Mouse (Mus musculus): ENCODE measurements at regions not wholly inside any gene's neighbourhood (a gene's known extent, or its start where the extent isn't known, plus 50 kb on each side); places are given as distances from the start of the nearest gene placed in this dataset.
"Not testable (repeated sequence)": the region's sequence is repeated elsewhere in the genome, so short reads cannot be mapped to it uniquely, and the experiment has no call there.

DNA sequence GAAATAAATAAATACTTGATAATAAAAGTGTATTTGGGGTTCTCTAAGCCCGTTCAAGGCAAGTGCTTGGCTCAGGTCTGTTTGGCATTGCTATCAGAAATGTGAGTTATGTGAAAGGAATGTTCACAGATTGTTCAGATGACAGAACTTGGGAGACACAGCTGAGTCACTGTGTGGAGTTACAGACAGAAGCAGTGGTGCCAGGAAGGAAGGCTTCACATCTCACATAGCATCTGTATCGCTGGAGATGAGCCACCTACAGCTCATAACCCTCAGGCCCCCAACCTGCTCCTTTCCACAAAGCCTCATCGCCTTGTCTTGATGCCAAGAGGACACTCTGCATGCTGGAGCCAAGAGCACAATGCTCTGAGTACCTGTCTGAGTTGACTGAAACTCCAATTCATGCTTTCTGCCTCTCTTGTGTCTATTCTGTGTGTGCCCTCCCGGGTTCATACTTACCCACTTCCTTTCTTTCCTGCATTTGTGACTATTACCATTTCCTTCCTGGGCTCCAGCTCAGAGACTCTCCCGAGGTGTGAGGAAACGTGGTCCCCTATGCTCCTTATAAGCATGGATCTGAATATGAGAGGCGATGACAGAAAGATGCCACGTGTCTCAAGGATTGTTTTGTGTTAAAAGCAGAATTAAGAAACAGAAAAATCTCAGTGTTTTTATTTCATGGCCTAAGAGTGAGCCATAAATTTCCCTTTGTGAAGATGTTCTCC lies 79.6 kb downstream of the Cd24a start:
- ATAC-seq (replicated peaks; ENCODE audit: low FRiP score): no peak
- WGBS: 82% methylated on average over 8 of the region's 8 CpGs
- no peaks in the 10 kb centered on the region for H3K36me3 ChIP-seq
- peaks cover 20% of the 10 kb centered on the region for H3K4me1 ChIP-seq
- no peaks in the 10 kb centered on the region for H3K9me3 ChIP-seq (replicated peaks)
- no peak overlapping the region for H3K4me3 ChIP-seq (replicated peaks)
- H3K27ac ChIP-seq: no peak overlapping the region
- H3K9ac ChIP-seq: no peak overlapping the region
- H3K4me2 ChIP-seq: no peak overlapping the region
- H3K27me3 ChIP-seq: no peaks in the 10 kb centered on the region

DNA sequence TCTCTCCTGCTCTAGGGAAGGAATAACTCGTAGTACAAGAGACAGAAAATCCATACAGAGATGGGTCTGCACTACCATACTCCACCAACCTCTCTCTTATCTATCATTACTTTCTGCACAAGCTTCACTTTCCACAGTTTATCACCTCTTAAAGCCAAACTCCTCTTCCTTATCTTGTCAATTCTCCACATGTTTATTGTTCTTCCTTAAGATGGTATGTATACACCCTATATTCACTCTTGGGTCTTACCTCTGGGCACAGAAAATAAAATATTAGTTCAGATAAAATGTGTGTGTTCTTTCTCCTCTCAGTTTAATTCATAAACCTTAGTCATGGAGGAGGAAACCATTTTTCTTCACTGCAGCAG lies 80.1 kb downstream of the Cd24a start:
- no peaks in the 10 kb centered on the region for H3K36me3 ChIP-seq
- ATAC-seq (replicated peaks; ENCODE audit: low FRiP score): no peak
- H3K27me3 ChIP-seq: no peaks in the 10 kb centered on the region
- WGBS: 87% methylated on average over 1 of the region's 1 CpGs
- H3K27ac ChIP-seq: no peak overlapping the region
- no peak overlapping the region for H3K9ac ChIP-seq
- H3K4me2 ChIP-seq: no peak overlapping the region
- H3K4me3 ChIP-seq (replicated peaks): no peak overlapping the region
- no peaks in the 10 kb centered on the region for H3K9me3 ChIP-seq (replicated peaks)
- peaks cover 20% of the 10 kb centered on the region for H3K4me1 ChIP-seq

DNA sequence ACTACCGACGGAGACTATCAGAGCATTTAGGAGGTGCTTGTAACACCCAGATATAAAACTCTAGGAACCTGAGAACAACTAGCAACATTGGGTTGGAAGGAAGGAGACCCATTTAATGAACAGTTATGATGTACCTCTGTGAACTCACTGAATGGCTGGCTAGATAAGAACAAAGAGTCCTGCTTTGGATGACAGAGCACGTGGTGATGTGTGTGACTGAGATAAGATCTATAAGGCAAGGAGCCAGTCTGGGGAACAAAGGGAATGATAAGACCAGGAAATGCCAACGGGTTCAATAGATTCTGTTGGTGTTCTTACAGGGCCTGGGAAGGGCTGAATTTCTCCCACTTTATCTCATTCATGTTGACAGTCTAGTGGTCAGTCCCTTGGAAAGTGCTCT lies 86.8 kb downstream of the Cd24a start:
- ATAC-seq (replicated peaks; ENCODE audit: low FRiP score): no peak
- Histone ChIP-seq H3K4me2 (no peak overlapping the region), H3K9me3 (replicated peaks) (no peaks in the 10 kb centered on the region), H3K36me3 (no peaks in the 10 kb centered on the region), H3K27me3 (no peaks in the 10 kb centered on the region), H3K4me3 (replicated peaks) (no peak overlapping the region), H3K9ac (no peak overlapping the region), H3K27ac (no peak overlapping the region), H3K4me1 (peaks cover 31% of the 10 kb centered on the region)
- 63% methylated on average over 4 of the region's 4 CpGs for WGBS

DNA sequence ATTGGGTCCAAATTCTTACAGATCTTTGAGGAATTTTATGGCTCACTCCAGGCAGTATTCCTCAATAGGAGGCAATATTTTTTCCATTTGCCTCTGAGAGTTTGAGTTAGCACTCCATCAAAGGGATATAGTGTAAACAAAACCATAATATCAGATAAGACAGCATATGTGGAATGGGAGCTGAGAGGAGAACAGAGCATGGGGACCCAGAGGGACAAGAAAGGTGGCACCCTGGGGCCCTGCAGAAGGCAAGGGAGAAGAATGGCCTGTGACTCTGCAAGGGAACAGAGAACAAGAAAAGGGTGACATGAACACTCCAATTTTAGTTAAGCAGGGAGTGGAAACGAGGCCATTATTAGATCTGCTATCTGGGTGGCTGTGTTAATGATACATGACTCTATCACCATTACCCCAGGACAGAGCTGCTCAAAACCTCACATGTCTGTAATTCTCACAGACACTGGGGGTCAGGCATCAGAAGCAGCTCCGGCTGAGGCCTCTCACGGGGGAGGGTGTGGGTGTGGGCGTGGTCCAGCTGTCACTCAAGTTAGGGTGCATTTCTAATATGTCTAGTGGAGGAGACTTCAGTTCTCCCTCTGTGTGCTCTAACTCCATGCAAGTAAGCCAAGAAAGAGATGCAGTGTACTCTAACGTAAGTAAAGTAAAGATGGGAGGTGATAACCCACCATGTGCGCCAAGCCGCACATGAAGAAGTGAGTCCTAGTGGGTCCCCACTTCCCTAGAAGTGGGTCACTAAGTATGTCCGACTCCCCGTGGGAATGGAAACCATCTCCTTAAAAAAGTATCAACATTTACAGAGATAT lies 88.4 kb downstream of the Cd24a start:
- 67% methylated on average over 9 of the region's 9 CpGs for WGBS
- Histone ChIP-seq H3K27me3 (no peaks in the 10 kb centered on the region), H3K27ac (no peak overlapping the region), H3K36me3 (no peaks in the 10 kb centered on the region), H3K9me3 (replicated peaks) (no peaks in the 10 kb centered on the region), H3K4me3 (replicated peaks) (no peak overlapping the region), H3K4me1 (peaks cover 35% of the 10 kb centered on the region), H3K4me2 (no peak overlapping the region), H3K9ac (no peak overlapping the region)
- no peak for ATAC-seq (replicated peaks; ENCODE audit: low FRiP score)

DNA sequence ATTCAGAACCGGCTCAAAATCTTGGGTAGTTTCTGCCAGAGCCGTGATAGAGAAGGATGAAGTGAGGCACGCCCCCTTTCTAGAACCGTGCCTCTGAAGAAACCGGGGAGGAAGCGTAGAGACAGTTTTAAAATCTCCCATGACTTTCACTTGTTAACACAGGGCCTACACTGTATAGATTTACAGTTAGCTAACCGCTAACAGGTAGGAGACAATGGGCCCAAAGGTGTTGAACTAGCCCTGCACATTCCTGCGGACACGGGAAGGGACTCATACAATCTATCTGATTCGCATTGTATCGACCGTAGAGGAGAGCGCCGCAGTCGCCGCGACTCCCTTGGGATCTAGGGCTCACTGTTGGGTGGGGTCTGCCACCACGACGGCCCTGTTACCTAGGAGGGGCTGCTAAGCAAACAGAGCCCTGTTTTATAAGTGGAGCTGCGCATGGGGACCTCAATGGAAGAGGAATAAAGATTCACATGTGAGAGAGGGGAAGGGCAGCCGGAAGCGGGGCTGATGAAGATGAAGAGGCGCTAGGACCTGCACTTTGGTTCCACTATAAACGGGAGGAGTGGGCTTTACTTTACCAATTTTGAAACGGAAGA lies 89.1 kb downstream of the Cd24a start:
- no peak for ATAC-seq (replicated peaks; ENCODE audit: low FRiP score)
- Histone ChIP-seq H3K4me3 (replicated peaks) (no peak overlapping the region), H3K27me3 (no peaks in the 10 kb centered on the region), H3K4me2 (peak overlapping the region; percentile 36), H3K9me3 (replicated peaks) (no peaks in the 10 kb centered on the region), H3K4me1 (peaks cover 37% of the 10 kb centered on the region), H3K27ac (no peak overlapping the region), H3K9ac (no peak overlapping the region), H3K36me3 (no peaks in the 10 kb centered on the region)
- WGBS: 63% methylated on average over 25 of the region's 25 CpGs

GRCm38 (mm10) chr10:43667732-43668247 lies 89.7 kb downstream of the Cd24a start:
- Histone ChIP-seq H3K36me3 (no peaks in the 10 kb centered on the region), H3K4me2 (peak overlapping the region; percentile 36; the same call in 1 of the 2 replicates), H3K4me1 (peaks cover 43% of the 10 kb centered on the region), H3K4me3 (replicated peaks) (no peak overlapping the region), H3K9me3 (replicated peaks) (no peaks in the 10 kb centered on the region), H3K9ac (no peak overlapping the region), H3K27ac (no peak overlapping the region), H3K27me3 (no peaks in the 10 kb centered on the region)
- ATAC-seq (replicated peaks; ENCODE audit: low FRiP score): no peak
- WGBS: 55% methylated on average over 11 of the region's 11 CpGs

GRCm38 (mm10) chr10:43669471-43669870 lies 91.4 kb downstream of the Cd24a start:
- H3K4me1 ChIP-seq: peaks cover 48% of the 10 kb centered on the region
- no peak overlapping the region for H3K4me3 ChIP-seq (replicated peaks)
- H3K27me3 ChIP-seq: no peaks in the 10 kb centered on the region
- no peak overlapping the region for H3K9ac ChIP-seq
- WGBS: 77% methylated on average over 5 of the region's 5 CpGs
- no peaks in the 10 kb centered on the region for H3K36me3 ChIP-seq
- ATAC-seq (replicated peaks; ENCODE audit: low FRiP score): no peak
- H3K9me3 ChIP-seq (replicated peaks): no peaks in the 10 kb centered on the region
- no peak overlapping the region for H3K27ac ChIP-seq
- H3K4me2 ChIP-seq: no peak overlapping the region

- H3K4me2 ChIP-seq: no peak overlapping the region
- no peaks in the 10 kb centered on the region for H3K9me3 ChIP-seq (replicated peaks)
- H3K4me3 ChIP-seq (replicated peaks): no peak overlapping the region
- H3K27me3 ChIP-seq: no peaks in the 10 kb centered on the region
- ATAC-seq (replicated peaks; ENCODE audit: low FRiP score): no peak; the same call in 1 of the 2 replicates
- no peak overlapping the region for H3K27ac ChIP-seq
- H3K9ac ChIP-seq: no peak overlapping the region
- peaks cover 49% of the 10 kb centered on the region for H3K4me1 ChIP-seq
- 76% methylated on average over 1 of the region's 1 CpGs for WGBS
- no peaks in the 10 kb centered on the region for H3K36me3 ChIP-seq
Observed at GRCm38 (mm10) chr10:43670745-43671144, 92.7 kb downstream of the Cd24a start.

DNA sequence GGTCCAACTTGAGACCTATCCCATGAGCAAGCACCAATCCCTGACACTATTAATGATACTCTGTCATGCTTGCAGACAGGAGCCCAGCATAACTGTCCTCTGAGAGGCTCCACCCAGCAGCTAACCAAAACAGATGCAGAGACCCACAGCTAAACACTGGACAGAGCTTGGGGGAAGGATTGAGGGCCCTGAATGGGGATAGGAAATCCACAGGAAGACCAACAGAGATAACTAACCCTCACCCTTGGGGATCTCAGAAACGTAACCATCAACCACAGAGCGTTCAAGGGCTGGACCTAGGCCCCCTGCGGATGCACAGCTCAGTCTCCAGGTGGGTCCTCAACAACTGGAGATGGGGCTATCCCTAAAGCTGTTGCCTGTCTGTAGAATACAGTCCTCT lies 93.7 kb downstream of the Cd24a start:
- no peak overlapping the region for H3K4me3 ChIP-seq (replicated peaks)
- ATAC-seq (replicated peaks; ENCODE audit: low FRiP score): no peak
- peaks cover 42% of the 10 kb centered on the region for H3K4me1 ChIP-seq
- H3K9me3 ChIP-seq (replicated peaks): no peaks in the 10 kb centered on the region
- H3K27me3 ChIP-seq: no peaks in the 10 kb centered on the region
- no peak overlapping the region for H3K4me2 ChIP-seq
- no peak overlapping the region for H3K9ac ChIP-seq
- no peak overlapping the region; the same call in 1 of the 2 replicates for H3K27ac ChIP-seq
- WGBS: 89% methylated on average over 3 of the region's 3 CpGs
- H3K36me3 ChIP-seq: no peaks in the 10 kb centered on the region

- no peaks in the 10 kb centered on the region for H3K36me3 ChIP-seq
- no peaks in the 10 kb centered on the region for H3K27me3 ChIP-seq
- peak overlapping the region; percentile 75 for H3K27ac ChIP-seq
- H3K4me3 ChIP-seq (replicated peaks): no peak overlapping the region
- no peak overlapping the region for H3K4me2 ChIP-seq
- 29% methylated on average over 6 of the region's 6 CpGs for WGBS
- 0 out of 2 replicates have a peak, but pooled peaks have one; percentile 49 for ATAC-seq (replicated peaks; ENCODE audit: low FRiP score)
- H3K9ac ChIP-seq: no peak overlapping the region
- peaks cover 38% of the 10 kb centered on the region for H3K4me1 ChIP-seq
- H3K9me3 ChIP-seq (replicated peaks): no peaks in the 10 kb centered on the region
Observed at GRCm38 (mm10) chr10:43672490-43672889, 94.4 kb downstream of the Cd24a start.

GRCm38 (mm10) chr10:43674749-43675148 lies 96.7 kb downstream of the Cd24a start:
- no peak for ATAC-seq (replicated peaks; ENCODE audit: low FRiP score)
- Histone ChIP-seq H3K9ac (no peak overlapping the region), H3K4me3 (replicated peaks) (no peak overlapping the region), H3K27me3 (no peaks in the 10 kb centered on the region), H3K9me3 (replicated peaks) (no peaks in the 10 kb centered on the region), H3K4me2 (no peak overlapping the region), H3K27ac (no peak overlapping the region), H3K4me1 (peaks cover 32% of the 10 kb centered on the region), H3K36me3 (no peaks in the 10 kb centered on the region)
- 47% methylated on average over 1 of the region's 1 CpGs for WGBS

DNA sequence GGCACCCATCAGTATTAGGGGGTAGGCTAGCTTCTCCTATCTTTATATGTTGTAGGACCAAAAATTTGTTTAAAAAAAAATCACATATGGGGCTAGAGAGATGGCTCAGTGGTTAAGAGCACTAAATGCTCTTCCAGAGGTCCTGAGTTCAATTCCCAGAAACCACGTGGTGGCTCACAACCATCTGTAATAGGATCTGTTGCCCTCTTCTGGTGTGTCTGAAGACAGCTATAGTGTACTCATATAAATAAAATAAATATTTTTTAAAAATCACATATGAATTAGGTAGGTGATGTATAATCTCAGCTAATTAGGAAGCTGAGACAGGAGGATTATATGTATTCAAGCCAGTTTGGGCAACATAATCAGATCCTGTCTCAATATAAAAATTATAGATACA lies 97.4 kb downstream of the Cd24a start:
- not testable (repeated sequence) for ATAC-seq (replicated peaks; ENCODE audit: low FRiP score); H3K9me3 ChIP-seq (replicated peaks); H3K36me3 ChIP-seq; H3K9ac ChIP-seq; H3K27ac ChIP-seq; H3K4me2 ChIP-seq; H3K4me3 ChIP-seq (replicated peaks); H3K27me3 ChIP-seq
- H3K4me1 ChIP-seq: peaks cover 28% of the 10 kb centered on the region
- 75% methylated on average over 1 of the region's 1 CpGs for WGBS

Measured in kidney, embryonic 15.5 days (tissue).